Mouse (Mus musculus): Measurements from ENCODE around the gene Ccer2. TPM values are rescaled to one million over a fixed set of nuclear protein-coding genes. Genes with fewer than 3 reads are reported as not detected.

The Ccer2 gene
- polyA plus RNA-seq, 1 experiment, result not detected

DNA sequence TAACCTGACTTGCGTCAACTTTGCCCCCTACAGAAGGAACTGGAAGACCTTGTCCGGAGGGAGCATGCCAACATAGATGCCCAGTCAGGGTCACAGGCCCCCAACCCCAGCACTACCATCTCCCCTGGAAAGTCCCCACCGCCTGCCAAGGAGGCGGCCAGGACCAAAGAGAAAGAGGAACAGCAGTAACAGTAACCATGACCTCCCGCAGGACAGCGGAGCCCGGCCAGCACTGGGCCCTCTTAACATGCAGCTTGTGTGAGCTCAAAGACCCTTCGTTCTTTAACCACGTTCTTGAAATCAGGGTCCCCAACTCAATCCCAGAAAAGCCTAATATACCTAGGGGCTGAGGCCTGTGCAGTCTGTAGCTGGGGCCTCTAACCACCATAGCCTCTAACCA is 31.9 kb downstream of the Ccer2 start:
- TF ChIP-seq CTCF (IDR thresholded peaks at IDR 0.05; ENCODE audit: low read depth, low read length) (no peak), POLR2A (IDR thresholded peaks at IDR 0.05; ENCODE audit: borderline replicate concordance, low read depth, low read length) (no peak)
- Histone ChIP-seq H3K4me1 (ENCODE audit: control insufficient read depth, insufficient read depth, low read length) (peaks cover 10% of the 10 kb centered on the region), H3K4me3 (ENCODE audit: insufficient read depth, low read length) (no peak overlapping the region), H3K27ac (ENCODE audit: insufficient read depth, low read depth, low read length) (no peak overlapping the region)

GRCm38 (mm10) chr7:28788307-28789195 is 32.6 kb downstream of the Ccer2 start, which contains the start of gene Rinl:
Gene Rinl, plus strand, starts transcription at chr7:28788969.
- TF ChIP-seq CTCF (IDR thresholded peaks at IDR 0.05; ENCODE audit: low read depth, low read length), result no peak
- TF ChIP-seq POLR2A (IDR thresholded peaks at IDR 0.05; ENCODE audit: borderline replicate concordance, low read depth, low read length), result no peak
- Histone ChIP-seq H3K4me3 (ENCODE audit: insufficient read depth, low read length) (no peak within 1 kb of the TSS), H3K27ac (ENCODE audit: insufficient read depth, low read depth, low read length) (no peak within 1 kb of the TSS), H3K4me1 (ENCODE audit: control insufficient read depth, insufficient read depth, low read length) (peaks cover 10% of the 10 kb centered on the region)

GRCm38 (mm10) chr7:28789235-28789634 is 33.3 kb downstream of the Ccer2 start:
- H3K4me3 ChIP-seq (ENCODE audit: insufficient read depth, low read length), result no peak overlapping the region
- H3K27ac ChIP-seq (ENCODE audit: insufficient read depth, low read depth, low read length), result no peak overlapping the region
- peaks cover 10% of the 10 kb centered on the region for H3K4me1 ChIP-seq (ENCODE audit: control insufficient read depth, insufficient read depth, low read length)
- TF ChIP-seq CTCF (IDR thresholded peaks at IDR 0.05; ENCODE audit: low read depth, low read length) (no peak), POLR2A (IDR thresholded peaks at IDR 0.05; ENCODE audit: borderline replicate concordance, low read depth, low read length) (no peak)

GRCm38 (mm10) chr7:28790066-28790806 is 34.3 kb downstream of the Ccer2 start:
- TF ChIP-seq CTCF (IDR thresholded peaks at IDR 0.05; ENCODE audit: low read depth, low read length) (no peak), POLR2A (IDR thresholded peaks at IDR 0.05; ENCODE audit: borderline replicate concordance, low read depth, low read length) (no peak)
- peaks cover 13% of the 10 kb centered on the region for H3K4me1 ChIP-seq (ENCODE audit: control insufficient read depth, insufficient read depth, low read length)
- no peak overlapping the region for H3K27ac ChIP-seq (ENCODE audit: insufficient read depth, low read depth, low read length)
- no peak overlapping the region for H3K4me3 ChIP-seq (ENCODE audit: insufficient read depth, low read length)

- H3K4me1 ChIP-seq (ENCODE audit: control insufficient read depth, insufficient read depth, low read length), result peaks cover 16% of the 10 kb centered on the region
- TF ChIP-seq CTCF (IDR thresholded peaks at IDR 0.05; ENCODE audit: low read depth, low read length), result no peak
- TF ChIP-seq POLR2A (IDR thresholded peaks at IDR 0.05; ENCODE audit: borderline replicate concordance, low read depth, low read length), result no peak
- H3K4me3 ChIP-seq (ENCODE audit: insufficient read depth, low read length), result no peak overlapping the region
- H3K27ac ChIP-seq (ENCODE audit: insufficient read depth, low read depth, low read length), result no peak overlapping the region
Observed at GRCm38 (mm10) chr7:28791706-28792105, 35.7 kb downstream of the Ccer2 start.

GRCm38 (mm10) chr7:28792391-28793185 is 36.6 kb downstream of the Ccer2 start:
- TF ChIP-seq CTCF (IDR thresholded peaks at IDR 0.05; ENCODE audit: low read depth, low read length) (no peak), POLR2A (IDR thresholded peaks at IDR 0.05; ENCODE audit: borderline replicate concordance, low read depth, low read length) (no peak)
- H3K27ac ChIP-seq (ENCODE audit: insufficient read depth, low read depth, low read length), result no peak overlapping the region
- H3K4me1 ChIP-seq (ENCODE audit: control insufficient read depth, insufficient read depth, low read length), result peaks cover 18% of the 10 kb centered on the region
- H3K4me3 ChIP-seq (ENCODE audit: insufficient read depth, low read length), result no peak overlapping the region

DNA sequence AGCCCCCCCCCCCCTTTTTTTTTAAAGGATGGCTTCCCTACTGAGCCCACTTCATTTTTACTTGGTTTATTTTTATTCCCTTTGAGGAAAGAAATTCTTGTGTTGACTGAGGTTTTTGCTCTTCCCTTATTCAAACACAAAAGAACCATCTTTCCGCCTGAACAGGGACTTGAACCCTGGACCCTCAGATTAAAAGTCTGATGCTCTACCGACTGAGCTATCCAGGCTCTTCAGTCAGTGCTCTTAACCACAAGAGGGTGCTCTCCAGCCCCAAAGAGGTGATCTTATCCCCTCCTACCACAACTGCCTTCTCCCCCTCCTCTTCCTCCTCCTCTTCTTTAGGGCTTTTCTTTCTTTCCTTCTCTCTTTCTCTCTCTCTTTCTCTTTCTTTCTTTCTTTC is 37.9 kb downstream of the Ccer2 start:
- TF ChIP-seq CTCF (IDR thresholded peaks at IDR 0.05; ENCODE audit: low read depth, low read length) (no peak), POLR2A (IDR thresholded peaks at IDR 0.05; ENCODE audit: borderline replicate concordance, low read depth, low read length) (no peak)
- Histone ChIP-seq H3K27ac (ENCODE audit: insufficient read depth, low read depth, low read length) (no peak overlapping the region), H3K4me3 (ENCODE audit: insufficient read depth, low read length) (no peak overlapping the region), H3K4me1 (ENCODE audit: control insufficient read depth, insufficient read depth, low read length) (peaks cover 13% of the 10 kb centered on the region)

GRCm38 (mm10) chr7:28794496-28794895 is 38.5 kb downstream of the Ccer2 start:
- Histone ChIP-seq H3K4me3 (ENCODE audit: insufficient read depth, low read length) (no peak overlapping the region), H3K4me1 (ENCODE audit: control insufficient read depth, insufficient read depth, low read length) (peaks cover 10% of the 10 kb centered on the region), H3K27ac (ENCODE audit: insufficient read depth, low read depth, low read length) (no peak overlapping the region)
- TF ChIP-seq CTCF (IDR thresholded peaks at IDR 0.05; ENCODE audit: low read depth, low read length), result no peak

- peak overlapping the region; percentile 87 for H3K27ac ChIP-seq (ENCODE audit: insufficient read depth, low read depth, low read length)
- TF ChIP-seq CTCF (IDR thresholded peaks at IDR 0.05; ENCODE audit: low read depth, low read length) (no peak), POLR2A (IDR thresholded peaks at IDR 0.05; ENCODE audit: borderline replicate concordance, low read depth, low read length) (no peak)
- peak overlapping the region; percentile 75 for H3K4me3 ChIP-seq (ENCODE audit: insufficient read depth, low read length)
- peaks cover 10% of the 10 kb centered on the region for H3K4me1 ChIP-seq (ENCODE audit: control insufficient read depth, insufficient read depth, low read length)
Observed at GRCm38 (mm10) chr7:28795832-28796231, 39.9 kb downstream of the Ccer2 start.
